Mouse (Mus musculus) liver, adult 2 months (tissue): ENCODE data around the gene Sept11. TPM values are rescaled to one million over a fixed set of nuclear protein-coding genes. Genes with fewer than 3 reads are reported as not detected.

Experiments used
- DNase-seq: peaks from one replicate; pipeline ENCODE4 v3.0.0-alpha.2; 2011; ENCODE audit warnings: low read depth, low spot score; ENCODE audit errors: extremely low read depth
- H3K27ac ChIP-seq: fragments of 200-500 bp; replicated peaks from 2 replicates; pipeline ENCODE4 v1.5.1; 2012; ENCODE audit warnings: low read depth, mild to moderate bottlenecking, control low read depth, inconsistent platforms, low read length; ENCODE audit not compliant: insufficient read depth
- H3K27me3 ChIP-seq: fragments of 200-500 bp; 2 replicates; pipeline ENCODE4 v1.6.1; 2012; ENCODE audit warnings: mild to moderate bottlenecking, moderate library complexity, low read length, inconsistent platforms; ENCODE audit not compliant: control insufficient read depth, insufficient read depth
- H3K36me3 ChIP-seq: fragments of 200-500 bp; 2 replicates; pipeline ENCODE4 v1.6.1; 2012; ENCODE audit warnings: low read length, inconsistent platforms; ENCODE audit not compliant: control insufficient read depth, insufficient read depth
- H3K4me1 ChIP-seq: fragments of 200-500 bp; 2 replicates; pipeline ENCODE4 v1.6.1; 2011; ENCODE audit warnings: low read length; ENCODE audit not compliant: control insufficient read depth, insufficient read depth
- H3K4me3 ChIP-seq: fragments of 200-500 bp; 2 replicates; pipeline ENCODE4 v1.5.1; 2011; ENCODE audit warnings: low read depth, mild to moderate bottlenecking, control low read depth, low read length, moderate library complexity; ENCODE audit not compliant: insufficient read depth
- H3K79me2 ChIP-seq: fragments of 200-500 bp; 2 replicates; pipeline ENCODE4 v1.6.1; 2012; ENCODE audit warnings: inconsistent platforms, mild to moderate bottlenecking, low read length, moderate library complexity; ENCODE audit not compliant: control insufficient read depth, insufficient read depth
- H3K9ac ChIP-seq: fragments of 200-500 bp; 2 replicates; pipeline ENCODE4 v1.6.1; 2012; ENCODE audit warnings: low read depth, mild to moderate bottlenecking, control low read depth, inconsistent platforms, low read length
- CTCF ChIP-seq: fragments of 200-500 bp; IDR thresholded peaks from 2 replicates; pipeline ENCODE4 v1.5.1; 2011; ENCODE audit warnings: low read depth, low read length, control low read depth
- POLR2A ChIP-seq: fragments of 200-500 bp; IDR thresholded peaks from 2 replicates; pipeline ENCODE4 v1.6.1; 2011; ENCODE audit warnings: low read length, control low read depth; ENCODE audit not compliant: insufficient read depth; ENCODE audit errors: extremely low read depth
- WGBS: fragments of 180-500 bp; shearing (Covaris S2); methylation state at CpG from one replicate; pipeline ENCODE4 v1.1.7; 2018; 5-methylcytosine and 5-hydroxymethylcytosine counted together
- polyA plus RNA-seq: library from polyadenylated mRNA; depleted of rRNA; stranded (reverse); fragments of >200 nt; gene quantifications from 2 replicates; pipeline ENCODE4 v1.2.3, GENCODE M21; 2012
- total RNA-seq: library from RNA; depleted of rRNA; stranded (reverse); fragments of >200 nt; gene quantifications from 2 replicates; pipeline ENCODE4 v1.2.3, GENCODE M21; 2014

Sept11 gene
- total and polyA plus RNA-seq, 2 experiments: 7.1 to 7.3 TPM

DNA sequence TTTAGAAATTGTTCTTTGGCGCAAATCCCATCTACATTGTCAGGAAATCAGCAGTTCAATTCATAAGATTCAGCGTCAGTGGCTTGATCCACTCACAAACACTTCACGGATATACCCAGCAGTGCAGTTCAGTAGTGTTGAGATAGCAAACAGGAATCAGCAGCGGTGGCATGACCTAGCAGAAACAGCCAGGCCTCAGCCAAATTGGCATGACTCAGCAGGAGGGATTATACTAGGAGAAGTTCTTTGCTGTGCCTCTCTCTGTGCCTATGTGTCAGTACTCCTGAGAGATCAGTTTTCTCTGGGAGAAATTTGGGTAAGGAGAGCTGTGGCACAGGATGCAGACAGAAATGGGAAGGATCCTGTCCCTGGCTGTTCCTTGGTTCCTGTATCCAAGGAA, 32.4 kb upstream of the Sept11 start:
- Histone ChIP-seq H3K36me3 (no peaks in the 10 kb centered on the region), H3K4me1 (no peaks in the 10 kb centered on the region), H3K4me3 (no peak overlapping the region), H3K9ac (no peak overlapping the region), H3K79me2 (no peaks in the 10 kb centered on the region), H3K27me3 (no peaks in the 10 kb centered on the region), H3K27ac (no peak overlapping the region)
- 62% methylated on average over 4 of the region's 4 CpGs for WGBS
- DNase-seq: peak; percentile 34
- no peak for TF ChIP-seq CTCF
- no peak for TF ChIP-seq POLR2A

DNA sequence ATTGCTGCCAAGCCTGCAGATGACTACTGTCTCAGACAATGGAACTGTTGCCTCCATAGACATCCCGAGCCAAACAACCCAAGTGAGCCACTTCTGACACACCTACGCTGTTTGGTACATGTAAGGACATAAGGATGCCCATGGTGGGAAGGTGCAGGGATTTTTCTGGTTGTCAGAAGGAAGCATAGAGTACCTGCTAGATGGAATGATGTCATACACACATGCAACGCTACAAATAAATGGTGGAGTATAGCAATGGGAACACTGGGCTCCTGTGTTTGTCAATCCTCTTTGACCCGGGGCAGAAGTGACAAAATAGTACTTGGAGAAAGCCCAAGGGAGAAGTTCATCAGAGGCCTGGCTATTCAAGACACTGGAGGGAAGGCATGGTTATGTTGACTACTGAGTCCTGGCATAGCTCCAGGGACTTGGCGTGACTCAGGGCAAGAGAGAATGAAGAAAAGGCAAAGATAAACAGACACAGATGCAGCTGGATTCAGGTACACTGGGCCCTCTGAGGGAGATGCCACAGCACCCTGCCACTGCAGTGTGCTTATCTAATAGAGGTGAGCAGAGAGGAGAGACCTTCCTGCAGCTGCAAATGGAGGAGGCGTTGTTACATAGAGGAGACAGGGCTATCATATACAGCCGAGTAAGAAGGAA, 15.4 kb upstream of the Sept11 start:
- H3K4me3 ChIP-seq: no peak overlapping the region
- no peak overlapping the region for H3K9ac ChIP-seq
- H3K27me3 ChIP-seq: no peaks in the 10 kb centered on the region
- no peaks in the 10 kb centered on the region for H3K36me3 ChIP-seq
- H3K79me2 ChIP-seq: no peaks in the 10 kb centered on the region
- H3K27ac ChIP-seq: no peak overlapping the region
- WGBS: 71% methylated on average over 7 of the region's 7 CpGs
- no peak for DNase-seq
- H3K4me1 ChIP-seq: no peaks in the 10 kb centered on the region
- TF ChIP-seq POLR2A (no peak), CTCF (no peak)

DNA sequence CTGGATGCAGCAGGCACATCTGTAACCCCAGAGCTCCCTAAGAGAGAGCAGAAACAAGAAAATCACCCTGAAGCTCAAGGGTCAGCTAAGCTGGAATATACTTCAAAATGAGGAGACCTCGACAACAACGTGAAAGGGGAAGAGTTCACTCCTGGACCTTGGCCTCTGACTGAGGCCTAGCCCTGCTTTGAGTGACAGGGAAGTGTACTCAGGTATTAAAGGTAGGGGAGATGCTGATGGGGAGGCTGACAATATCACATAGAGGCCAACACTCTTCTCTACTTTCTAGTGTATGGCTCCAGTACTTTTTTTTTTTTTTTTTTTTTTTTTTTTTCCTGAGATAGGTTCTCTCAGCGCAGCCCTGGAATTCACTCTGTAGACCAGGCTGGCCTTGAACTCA, 13.6 kb upstream of the Sept11 start:
- Histone ChIP-seq H3K79me2 (no peaks in the 10 kb centered on the region), H3K27ac (no peak overlapping the region)

DNA sequence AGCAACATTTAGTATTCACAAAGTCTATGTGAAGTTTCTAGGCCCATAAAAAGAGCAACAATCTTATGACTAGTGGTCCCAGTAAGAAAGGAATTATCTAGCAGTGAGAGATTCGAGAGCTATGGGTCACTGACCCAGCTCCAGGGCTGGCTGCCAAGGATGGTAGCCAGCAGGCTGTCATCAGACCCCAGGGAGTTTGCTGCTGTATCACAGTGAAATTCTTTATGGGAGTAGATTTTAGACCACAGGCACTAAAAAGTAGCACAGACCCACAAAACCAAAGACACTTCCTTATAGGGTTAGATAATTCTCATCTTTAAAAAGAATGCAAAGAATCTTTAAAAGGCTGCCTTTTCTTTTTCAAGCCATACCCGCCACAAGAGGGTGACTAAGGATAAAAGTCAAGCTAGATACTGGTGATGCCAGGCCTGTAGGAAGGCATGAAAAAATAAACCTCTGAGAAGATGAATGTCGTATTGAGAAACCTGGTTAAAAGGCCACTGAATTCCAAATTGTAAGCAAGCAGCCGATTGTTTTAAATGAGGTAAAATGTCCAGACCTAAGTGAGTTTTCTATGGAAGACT, 8.1 kb upstream of the Sept11 start:
- Histone ChIP-seq H3K36me3 (no peaks in the 10 kb centered on the region), H3K9ac (no peak overlapping the region), H3K79me2 (no peaks in the 10 kb centered on the region), H3K4me3 (no peak overlapping the region), H3K27ac (no peak overlapping the region), H3K4me1 (no peaks in the 10 kb centered on the region), H3K27me3 (no peaks in the 10 kb centered on the region)
- peak; percentile 9 for DNase-seq
- no peak for TF ChIP-seq CTCF
- TF ChIP-seq POLR2A: no peak
- 50% methylated on average over 4 of the region's 4 CpGs for WGBS

More for the DNA sequence above, 13.6 kb upstream of the Sept11 start:
- TF ChIP-seq CTCF: no peak
- no peak for TF ChIP-seq POLR2A
- no peak overlapping the region for H3K4me3 ChIP-seq
- H3K9ac ChIP-seq: no peak overlapping the region
- no peaks in the 10 kb centered on the region for H3K4me1 ChIP-seq
- 70% methylated on average over 3 of the region's 3 CpGs for WGBS
- DNase-seq: no peak
- H3K27me3 ChIP-seq: no peaks in the 10 kb centered on the region
- H3K36me3 ChIP-seq: no peaks in the 10 kb centered on the region

DNA sequence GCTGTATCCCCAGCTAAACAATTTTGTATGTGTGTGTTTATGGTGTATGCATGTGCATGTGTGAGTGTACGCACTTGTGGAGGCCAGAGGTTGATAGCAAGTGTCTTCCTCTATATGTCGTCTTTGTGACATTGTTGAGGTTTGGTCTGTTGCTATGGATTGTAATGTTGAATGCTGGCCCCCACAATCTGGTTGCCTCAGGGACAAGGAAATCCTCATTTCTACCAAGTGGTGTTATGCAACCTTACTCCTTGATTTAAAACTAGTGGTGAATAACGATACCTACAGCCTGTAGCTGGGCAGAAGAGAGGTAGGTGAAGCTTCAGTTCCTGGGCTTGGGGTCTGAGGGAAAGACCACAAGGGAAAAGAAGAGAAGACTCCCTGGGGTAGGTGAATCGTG, 7.3 kb upstream of the Sept11 start:
- no peaks in the 10 kb centered on the region for H3K36me3 ChIP-seq
- no peak for DNase-seq
- no peaks in the 10 kb centered on the region for H3K79me2 ChIP-seq
- H3K9ac ChIP-seq: no peak overlapping the region
- no peak overlapping the region for H3K4me3 ChIP-seq
- H3K4me1 ChIP-seq: no peaks in the 10 kb centered on the region
- no peaks in the 10 kb centered on the region for H3K27me3 ChIP-seq
- TF ChIP-seq POLR2A (no peak), CTCF (no peak)
- 91% methylated on average over 4 of the region's 4 CpGs for WGBS
- no peak overlapping the region for H3K27ac ChIP-seq

DNA sequence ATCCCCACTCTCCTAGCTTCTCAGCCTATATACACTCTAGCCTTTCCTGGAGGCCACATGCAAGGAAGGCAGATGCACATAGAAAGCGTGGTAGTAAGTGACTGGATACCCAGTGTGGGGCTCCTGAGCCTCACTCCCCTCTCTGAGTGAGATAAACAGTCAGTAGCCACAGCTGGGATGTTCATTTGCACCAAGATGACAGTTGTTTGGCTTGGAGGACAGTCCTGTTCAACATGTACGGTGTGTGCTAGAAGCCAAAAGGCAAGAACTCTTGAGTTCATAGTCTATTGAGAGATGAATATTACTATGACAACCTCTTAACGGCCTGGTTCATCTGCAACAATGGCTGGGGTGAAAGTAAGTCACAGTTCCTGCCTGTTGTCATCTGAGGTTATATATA, 2.0 kb upstream of the Sept11 start:
- peaks cover 4% of the 10 kb centered on the region; the same call in 1 of the 2 replicates for H3K4me1 ChIP-seq
- TF ChIP-seq POLR2A: no peak
- TF ChIP-seq CTCF: no peak
- H3K27ac ChIP-seq: no peak overlapping the region
- WGBS: 79% methylated on average over 3 of the region's 3 CpGs
- no peaks in the 10 kb centered on the region for H3K36me3 ChIP-seq
- H3K27me3 ChIP-seq: no peaks in the 10 kb centered on the region
- no peak overlapping the region for H3K9ac ChIP-seq
- no peak for DNase-seq
- H3K79me2 ChIP-seq: peaks cover 4% of the 10 kb centered on the region; the same call in 1 of the 2 replicates
- no peak overlapping the region for H3K4me3 ChIP-seq
